Mouse (Mus musculus): Measurements from ENCODE around the gene Fbxw9. TPM values are rescaled to one million over a fixed set of nuclear protein-coding genes. Genes with fewer than 3 reads are reported as not detected.

Fbxw9 gene
- total and polyA plus RNA-seq, 2 experiments from 2014 or later = 87.4 to 115 TPM

DNA sequence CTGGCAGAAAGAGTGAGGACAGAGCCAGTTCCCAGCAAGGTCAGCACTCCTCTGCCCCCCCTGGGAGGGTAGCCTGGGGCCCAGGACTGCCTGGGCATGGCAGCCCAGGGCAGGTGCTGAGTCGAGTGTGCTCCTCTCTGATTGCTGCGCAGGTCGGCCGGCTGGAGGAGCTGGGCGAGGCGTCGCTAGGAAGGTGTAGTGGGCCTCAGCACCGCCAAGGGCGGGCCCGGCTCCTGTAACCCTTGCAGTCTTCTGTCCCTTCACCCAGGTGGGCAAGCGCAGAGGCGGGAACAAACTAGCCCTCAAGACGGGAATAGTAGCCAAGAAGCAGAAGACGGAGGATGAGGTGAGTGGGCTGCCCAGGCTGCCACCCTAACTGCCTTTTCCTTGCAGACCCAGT lies 30.6 kb upstream of the Fbxw9 start:
- Histone ChIP-seq H3K27me3 (ENCODE audit: insufficient read depth, low read length) (no peaks in the 10 kb centered on the region), H3K36me3 (ENCODE audit: insufficient read depth) (peaks cover 29% of the 10 kb centered on the region), H3K4me2 (ENCODE audit: low read depth) (peak overlapping the region; percentile 81; the same call in 1 of the 2 replicates), H3K4me1 (ENCODE audit: insufficient read depth) (peaks cover 27% of the 10 kb centered on the region), H3K27ac (ENCODE audit: low read depth, low read length) (no peak overlapping the region), H3K9me3 (ENCODE audit: low read length) (no peaks in the 10 kb centered on the region), H3K4me3 (ENCODE audit: low read depth, low read length) (no peak overlapping the region), H3K9ac (peak overlapping the region; percentile 0; the same call in 1 of the 2 replicates)
- 96% methylated on average over 14 of the region's 14 CpGs for WGBS
- no peak for TF ChIP-seq CTCF (IDR thresholded peaks at IDR 0.05; ENCODE audit: low read depth)
- ATAC-seq (no peak), DNase-seq (no peak)

DNA sequence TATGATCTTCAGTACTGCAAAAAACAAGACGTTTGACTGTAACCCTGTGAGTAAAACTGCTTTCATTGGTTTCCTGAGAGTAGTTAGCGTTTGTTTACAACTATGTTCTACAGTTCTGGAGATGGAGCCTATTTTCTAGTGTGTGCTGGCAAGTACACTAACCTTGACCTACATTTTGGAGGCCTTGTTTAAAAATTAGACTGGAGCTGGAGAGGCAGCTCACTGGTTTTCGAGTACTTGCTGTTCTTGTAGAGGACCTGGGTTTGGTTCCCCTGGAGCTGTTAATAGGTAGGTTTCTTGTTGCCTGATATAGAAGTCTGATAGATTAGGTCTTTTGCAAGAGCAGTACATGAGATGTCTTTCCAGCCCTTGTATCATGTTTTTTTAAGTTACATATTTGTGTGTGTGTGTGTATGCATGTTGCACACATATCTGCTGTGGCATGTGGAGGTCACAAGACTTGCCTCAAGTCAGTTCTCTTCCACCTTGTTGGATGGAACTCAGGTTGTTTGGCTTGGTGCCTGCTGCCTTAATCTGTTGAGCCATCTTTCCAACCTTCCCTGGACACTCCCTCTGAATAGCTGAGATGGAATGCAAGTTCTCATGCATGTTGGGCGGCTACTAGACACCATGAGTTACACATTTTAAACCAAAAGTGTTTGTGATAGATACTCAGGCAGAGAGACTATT lies 27.1 kb upstream of the Fbxw9 start:
- H3K36me3 ChIP-seq (ENCODE audit: insufficient read depth) = peaks cover 29% of the 10 kb centered on the region
- 87% methylated on average over 4 of the region's 4 CpGs for WGBS

DNA sequence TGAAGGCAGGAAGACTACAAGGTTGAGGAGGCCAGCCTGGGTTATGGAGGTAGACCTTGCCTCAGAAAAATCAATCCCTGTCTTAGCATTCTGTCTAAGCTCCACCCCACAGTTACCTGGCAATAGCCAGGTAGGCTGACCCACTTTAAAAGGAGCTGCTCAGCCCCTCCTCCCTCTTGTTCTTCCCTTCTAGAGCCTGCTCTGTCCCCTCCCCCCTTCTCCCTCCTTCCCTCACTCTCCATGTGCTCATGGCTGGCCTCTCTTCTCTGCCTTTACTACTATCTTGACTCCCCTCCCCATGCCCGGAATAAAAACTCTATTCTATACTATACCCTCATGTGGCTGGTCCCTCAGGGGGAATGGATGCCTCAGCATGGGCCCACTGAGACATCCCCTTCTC lies 26.0 kb upstream of the Fbxw9 start:
- 0 out of 2 replicates have a peak, but pooled peaks cover 18% of the 10 kb centered on the region for H3K4me1 ChIP-seq (ENCODE audit: insufficient read depth)
- no peak overlapping the region for H3K27ac ChIP-seq (ENCODE audit: low read depth, low read length)
- ATAC-seq (no peak), DNase-seq (no peak)
- H3K36me3 ChIP-seq (ENCODE audit: insufficient read depth) = peaks cover 29% of the 10 kb centered on the region
- WGBS = 62% methylated on average over 1 of the region's 1 CpGs
- H3K9ac ChIP-seq = no peak overlapping the region
- H3K9me3 ChIP-seq (ENCODE audit: low read length) = no peaks in the 10 kb centered on the region
- H3K27me3 ChIP-seq (ENCODE audit: insufficient read depth, low read length) = no peaks in the 10 kb centered on the region
- no peak overlapping the region for H3K4me2 ChIP-seq (ENCODE audit: low read depth)
- TF ChIP-seq CTCF (IDR thresholded peaks at IDR 0.05; ENCODE audit: low read depth) = no peak
- no peak overlapping the region for H3K4me3 ChIP-seq (ENCODE audit: low read depth, low read length)

More for the DNA sequence above, 27.1 kb upstream of the Fbxw9 start:
- H3K27ac ChIP-seq (ENCODE audit: low read depth, low read length) = no peak overlapping the region
- DNase-seq (no peak), ATAC-seq (no peak)
- H3K9me3 ChIP-seq (ENCODE audit: low read length) = no peaks in the 10 kb centered on the region
- H3K9ac ChIP-seq = no peak overlapping the region
- no peak for TF ChIP-seq CTCF (IDR thresholded peaks at IDR 0.05; ENCODE audit: low read depth)
- H3K4me1 ChIP-seq (ENCODE audit: insufficient read depth) = peaks cover 24% of the 10 kb centered on the region
- no peak overlapping the region for H3K4me2 ChIP-seq (ENCODE audit: low read depth)
- H3K27me3 ChIP-seq (ENCODE audit: insufficient read depth, low read length) = no peaks in the 10 kb centered on the region
- H3K4me3 ChIP-seq (ENCODE audit: low read depth, low read length) = no peak overlapping the region

DNA sequence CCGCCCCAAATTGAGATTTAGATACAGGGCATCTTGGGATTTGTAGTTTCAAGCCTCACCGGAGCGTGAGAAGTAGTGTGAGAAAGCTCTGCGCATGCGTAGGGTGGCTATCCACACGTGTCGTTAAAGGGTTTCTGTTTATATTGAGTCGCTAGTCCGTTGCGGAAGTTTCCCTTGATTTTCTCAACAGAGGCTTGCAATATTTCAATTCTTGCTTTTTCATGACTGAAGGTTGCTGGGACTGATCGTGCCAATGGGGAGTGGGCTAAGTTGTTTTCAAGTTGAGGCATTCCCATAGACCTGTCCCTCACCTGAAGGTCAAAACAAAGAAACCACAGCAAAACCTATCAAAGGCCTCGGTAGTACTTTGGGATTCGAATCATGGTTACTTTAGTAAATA lies 25.1 kb upstream of the Fbxw9 start:
- no peak for ATAC-seq
- peak; percentile 89 for DNase-seq
- no peaks in the 10 kb centered on the region for H3K27me3 ChIP-seq (ENCODE audit: insufficient read depth, low read length)
- TF ChIP-seq CTCF (IDR thresholded peaks at IDR 0.05; ENCODE audit: low read depth) = no peak
- H3K4me2 ChIP-seq (ENCODE audit: low read depth) = peak overlapping the region; percentile 97
- H3K9ac ChIP-seq = peak overlapping the region; percentile 55; the same call in 1 of the 2 replicates
- H3K4me3 ChIP-seq (ENCODE audit: low read depth, low read length) = peak overlapping the region; percentile 64
- WGBS = 4% methylated on average over 13 of the region's 13 CpGs
- H3K27ac ChIP-seq (ENCODE audit: low read depth, low read length) = no peak overlapping the region
- 0 out of 2 replicates have a peak, but pooled peaks cover 18% of the 10 kb centered on the region for H3K4me1 ChIP-seq (ENCODE audit: insufficient read depth)
- peaks cover 26% of the 10 kb centered on the region for H3K36me3 ChIP-seq (ENCODE audit: insufficient read depth)
- no peaks in the 10 kb centered on the region for H3K9me3 ChIP-seq (ENCODE audit: low read length)

DNA sequence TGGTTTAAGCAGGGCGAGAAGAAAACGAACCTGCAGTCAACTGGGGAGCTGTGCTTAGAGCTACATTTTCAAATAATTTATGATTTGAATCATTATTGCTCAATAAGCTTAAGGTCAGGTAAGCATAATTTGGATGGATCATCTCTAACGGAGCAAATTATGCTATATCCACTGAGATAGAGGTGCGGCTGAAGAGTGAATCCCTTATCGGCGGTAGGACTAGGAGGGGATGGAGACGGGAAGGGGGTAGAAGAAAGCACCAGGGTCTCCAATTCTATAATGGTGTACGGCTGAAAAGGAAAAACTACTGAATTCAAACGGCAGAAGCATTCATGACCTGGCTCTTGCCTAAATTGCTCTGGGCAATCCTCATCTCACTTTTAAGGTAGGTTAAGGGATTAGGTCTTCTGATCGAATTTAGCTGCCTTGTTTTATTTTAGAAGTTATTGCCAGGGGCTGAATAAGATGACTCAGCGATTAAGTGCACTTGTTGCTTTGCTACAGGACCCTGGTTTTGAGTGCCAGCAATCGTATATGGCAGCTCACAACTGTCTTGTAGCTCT lies 24.6 kb upstream of the Fbxw9 start:
- ATAC-seq = no peak
- Histone ChIP-seq H3K4me2 (ENCODE audit: low read depth) (peak overlapping the region; percentile 97), H3K36me3 (ENCODE audit: insufficient read depth) (peaks cover 22% of the 10 kb centered on the region), H3K9me3 (ENCODE audit: low read length) (no peaks in the 10 kb centered on the region), H3K4me1 (ENCODE audit: insufficient read depth) (0 out of 2 replicates have a peak, but pooled peaks cover 18% of the 10 kb centered on the region), H3K9ac (peak overlapping the region; percentile 55; the same call in 1 of the 2 replicates), H3K27ac (ENCODE audit: low read depth, low read length) (no peak overlapping the region), H3K27me3 (ENCODE audit: insufficient read depth, low read length) (no peaks in the 10 kb centered on the region), H3K4me3 (ENCODE audit: low read depth, low read length) (peak overlapping the region; percentile 64)
- 7% methylated on average over 12 of the region's 12 CpGs for WGBS
- no peak for TF ChIP-seq CTCF (IDR thresholded peaks at IDR 0.05; ENCODE audit: low read depth)
- DNase-seq = peak; percentile 30

GRCm38 (mm10) chr8:85035728-85036310 lies 24.0 kb upstream of the Fbxw9 start:
- Histone ChIP-seq H3K4me2 (ENCODE audit: low read depth) (peak overlapping the region; percentile 97), H3K9ac (peak overlapping the region; percentile 55), H3K27me3 (ENCODE audit: insufficient read depth, low read length) (no peaks in the 10 kb centered on the region), H3K36me3 (ENCODE audit: insufficient read depth) (peaks cover 26% of the 10 kb centered on the region), H3K27ac (ENCODE audit: low read depth, low read length) (peak overlapping the region; percentile 81), H3K4me3 (ENCODE audit: low read depth, low read length) (peak overlapping the region; percentile 64), H3K9me3 (ENCODE audit: low read length) (no peaks in the 10 kb centered on the region), H3K4me1 (ENCODE audit: insufficient read depth) (0 out of 2 replicates have a peak, but pooled peaks cover 18% of the 10 kb centered on the region)
- ATAC-seq = 0 out of 2 replicates have a peak, but pooled peaks have one; percentile 0
- WGBS = 3% methylated on average over 15 of the region's 15 CpGs
- no peak for TF ChIP-seq CTCF (IDR thresholded peaks at IDR 0.05; ENCODE audit: low read depth)
- DNase-seq = no peak

DNA sequence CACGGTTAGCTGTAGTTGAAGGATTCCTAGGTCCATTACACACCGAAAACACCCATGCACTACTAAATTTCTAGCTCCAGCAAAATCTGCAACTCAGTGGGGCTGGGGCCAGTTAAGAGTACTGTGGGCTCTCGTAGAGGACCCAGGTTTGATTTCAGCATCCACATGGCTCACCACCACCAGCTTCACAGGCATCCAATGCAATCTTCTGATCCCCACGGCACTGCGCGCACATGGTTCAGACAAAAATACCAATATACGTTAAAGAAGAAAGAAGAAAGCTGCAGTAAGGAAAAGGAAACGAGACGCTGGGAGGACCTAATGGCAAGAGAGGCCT lies 23.5 kb upstream of the Fbxw9 start:
- 2% methylated on average over 9 of the region's 9 CpGs for WGBS
- H3K9me3 ChIP-seq (ENCODE audit: low read length) = no peaks in the 10 kb centered on the region

More for the DNA sequence above, 23.5 kb upstream of the Fbxw9 start:
- peak; percentile 28 for ATAC-seq
- Histone ChIP-seq H3K27me3 (ENCODE audit: insufficient read depth, low read length) (no peaks in the 10 kb centered on the region), H3K27ac (ENCODE audit: low read depth, low read length) (peak overlapping the region; percentile 81), H3K9ac (peak overlapping the region; percentile 55), H3K4me1 (ENCODE audit: insufficient read depth) (0 out of 2 replicates have a peak, but pooled peaks cover 18% of the 10 kb centered on the region), H3K36me3 (ENCODE audit: insufficient read depth) (peaks cover 31% of the 10 kb centered on the region), H3K4me2 (ENCODE audit: low read depth) (peak overlapping the region; percentile 97), H3K4me3 (ENCODE audit: low read depth, low read length) (peak overlapping the region; percentile 64)
- no peak for DNase-seq
- TF ChIP-seq CTCF (IDR thresholded peaks at IDR 0.05; ENCODE audit: low read depth) = no peak

Data from forebrain, postnatal 0 days (tissue).